Mouse (Mus musculus): ENCODE measurements at regions not wholly inside any gene's neighbourhood (a gene's known extent, or its start where the extent isn't known, plus 50 kb on each side); places are given as distances from the start of the nearest gene placed in this dataset.
A peak's percentile ranks its signal among the peaks of the same experiment; 100 is the strongest.

DNA sequence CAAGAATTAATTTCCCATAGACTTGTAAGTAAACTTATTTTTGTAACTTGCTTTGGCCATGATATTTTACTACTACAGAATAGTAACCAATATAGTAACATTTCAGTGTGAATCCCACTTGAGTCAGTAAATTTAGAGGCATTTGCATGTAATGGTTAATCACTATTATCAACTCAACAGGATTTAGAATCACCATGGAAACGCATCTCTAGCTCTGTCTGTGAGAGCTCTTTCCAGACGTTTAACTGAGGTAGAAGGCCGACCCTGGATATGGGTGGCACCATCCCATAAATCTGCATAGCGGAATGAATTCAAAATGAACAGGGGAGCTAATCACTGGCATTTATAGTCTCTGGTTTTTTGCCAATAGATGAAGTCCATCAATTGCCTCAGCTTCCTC is 337.6 kb downstream of the Rpl36a-ps1 start:
- WGBS: 80% methylated on average over 4 of the region's 4 CpGs
- Histone ChIP-seq H3K4me1 (no peaks in the 10 kb centered on the region), H3K27me3 (replicated peaks; ENCODE audit: low read depth, poor library complexity, severe bottlenecking) (no peaks in the 10 kb centered on the region), H3K27ac (replicated peaks) (no peak overlapping the region), H3K4me3 (no peak overlapping the region), H3K36me3 (replicated peaks) (no peaks in the 10 kb centered on the region), H3K9me3 (no peaks in the 10 kb centered on the region)
- DNase-seq (ENCODE audit: low spot score): no peak

DNA sequence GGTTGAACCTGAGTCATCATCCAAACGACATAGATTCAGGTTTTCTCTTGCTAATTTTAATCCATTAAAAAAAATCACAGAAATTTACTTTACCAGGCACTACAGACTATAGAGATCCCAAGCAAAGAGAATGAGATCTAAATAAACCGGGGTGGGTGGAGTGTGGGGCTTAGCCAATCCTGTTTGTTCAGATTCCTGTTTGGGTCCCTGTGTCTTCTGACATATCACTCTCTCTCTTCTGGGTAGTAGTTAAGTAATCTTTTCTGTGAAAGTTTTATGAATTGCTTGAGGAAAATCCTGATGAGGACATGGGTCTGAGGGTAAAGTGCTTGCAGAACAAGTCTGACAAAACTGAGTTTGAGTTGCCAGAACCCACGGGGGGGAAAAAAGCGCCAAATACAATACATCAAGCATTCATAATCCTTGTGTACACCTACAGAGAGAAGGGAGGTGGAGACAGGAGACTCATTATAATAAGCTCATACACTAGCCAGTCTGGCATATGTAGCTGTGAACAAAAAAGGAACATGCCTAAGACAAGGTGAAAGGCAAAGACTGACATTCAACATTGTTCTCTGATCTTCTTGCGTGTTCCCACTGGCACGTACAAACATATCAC is 339.8 kb downstream of the Rpl36a-ps1 start:
- no peak overlapping the region for H3K4me3 ChIP-seq
- H3K27ac ChIP-seq (replicated peaks): no peak overlapping the region
- DNase-seq (ENCODE audit: low spot score): no peak
- no peaks in the 10 kb centered on the region for H3K36me3 ChIP-seq (replicated peaks)
- H3K4me1 ChIP-seq: no peaks in the 10 kb centered on the region
- H3K27me3 ChIP-seq (replicated peaks; ENCODE audit: low read depth, poor library complexity, severe bottlenecking): no peaks in the 10 kb centered on the region
- 82% methylated on average over 6 of the region's 6 CpGs for WGBS
- H3K9me3 ChIP-seq: no peaks in the 10 kb centered on the region

DNA sequence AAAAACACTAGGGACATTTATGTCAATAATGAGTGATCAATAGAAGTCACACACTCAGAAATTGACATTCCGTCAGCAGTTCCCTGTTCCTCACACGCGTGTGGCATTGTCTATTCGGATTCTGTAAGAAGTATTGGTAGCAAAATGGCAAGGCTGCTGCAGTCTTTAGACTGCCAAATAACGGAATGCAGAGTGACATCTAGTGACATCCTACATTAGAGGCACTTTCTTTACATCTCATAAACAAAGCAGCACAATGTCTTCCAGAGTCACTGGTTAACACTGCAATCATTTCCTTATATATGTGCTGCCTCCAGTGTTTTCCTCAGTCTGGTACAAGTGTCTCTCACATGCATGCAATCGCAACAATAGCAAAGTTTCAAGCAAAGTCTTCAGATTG is 342.9 kb downstream of the Rpl36a-ps1 start:
- Histone ChIP-seq H3K27ac (replicated peaks) (no peak overlapping the region), H3K4me3 (no peak overlapping the region), H3K27me3 (replicated peaks; ENCODE audit: low read depth, poor library complexity, severe bottlenecking) (no peaks in the 10 kb centered on the region), H3K9me3 (no peaks in the 10 kb centered on the region), H3K4me1 (no peaks in the 10 kb centered on the region), H3K36me3 (replicated peaks) (no peaks in the 10 kb centered on the region)
- 85% methylated on average over 6 of the region's 6 CpGs for WGBS
- no peak for DNase-seq (ENCODE audit: low spot score)

DNA sequence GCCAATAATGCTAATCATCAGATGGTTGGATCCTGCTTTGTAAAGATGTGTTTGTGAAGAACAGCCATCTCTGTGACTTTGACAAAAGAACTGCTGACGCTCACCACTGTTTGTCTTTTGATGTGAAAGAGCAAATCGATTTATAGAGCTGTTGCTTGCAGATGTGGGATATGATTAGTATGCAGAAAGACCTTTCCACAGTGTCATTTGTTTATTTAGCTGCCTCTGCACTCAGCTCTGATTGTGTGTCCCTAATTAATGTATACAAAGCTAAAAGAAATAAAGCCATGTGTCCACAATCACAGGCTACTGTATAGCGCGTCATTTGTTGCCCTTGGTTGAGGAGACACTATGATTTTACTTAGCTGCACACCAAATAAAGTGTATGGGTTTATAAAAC is 343.6 kb downstream of the Rpl36a-ps1 start:
- no peak overlapping the region for H3K4me3 ChIP-seq
- DNase-seq (ENCODE audit: low spot score): no peak

DNA sequence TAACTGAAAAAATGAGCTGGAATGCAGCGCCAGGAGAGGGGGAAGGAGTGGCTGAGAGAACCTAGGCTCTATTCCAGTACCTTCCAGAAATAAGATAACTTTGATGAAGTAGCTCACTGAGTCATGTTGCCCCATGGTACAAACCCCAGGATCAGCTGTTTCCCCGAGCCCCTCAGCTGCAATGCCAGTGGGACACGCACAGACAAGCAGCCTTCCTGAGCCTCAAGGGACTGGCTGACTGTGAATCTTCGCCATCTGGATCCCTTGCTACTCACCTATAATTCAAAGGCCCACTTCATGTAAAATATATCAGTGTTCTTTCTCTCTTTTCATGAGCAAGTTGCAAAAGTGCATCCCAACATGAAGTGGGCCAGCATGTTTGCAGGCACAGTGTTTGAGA is 346.5 kb downstream of the Rpl36a-ps1 start:
- Histone ChIP-seq H3K36me3 (replicated peaks) (no peaks in the 10 kb centered on the region), H3K9me3 (no peaks in the 10 kb centered on the region), H3K4me1 (0 out of 2 replicates have a peak, but pooled peaks cover 2% of the 10 kb centered on the region), H3K27me3 (replicated peaks; ENCODE audit: low read depth, poor library complexity, severe bottlenecking) (no peaks in the 10 kb centered on the region), H3K27ac (replicated peaks) (no peak overlapping the region), H3K4me3 (no peak overlapping the region)
- DNase-seq (ENCODE audit: low spot score): no peak
- WGBS: 81% methylated on average over 4 of the region's 4 CpGs

More for the DNA sequence above, 343.6 kb downstream of the Rpl36a-ps1 start:
- no peaks in the 10 kb centered on the region for H3K36me3 ChIP-seq (replicated peaks)
- no peaks in the 10 kb centered on the region for H3K27me3 ChIP-seq (replicated peaks; ENCODE audit: low read depth, poor library complexity, severe bottlenecking)
- H3K9me3 ChIP-seq: no peaks in the 10 kb centered on the region
- WGBS: 81% methylated on average over 4 of the region's 4 CpGs
- H3K4me1 ChIP-seq: no peaks in the 10 kb centered on the region
- H3K27ac ChIP-seq (replicated peaks): no peak overlapping the region

DNA sequence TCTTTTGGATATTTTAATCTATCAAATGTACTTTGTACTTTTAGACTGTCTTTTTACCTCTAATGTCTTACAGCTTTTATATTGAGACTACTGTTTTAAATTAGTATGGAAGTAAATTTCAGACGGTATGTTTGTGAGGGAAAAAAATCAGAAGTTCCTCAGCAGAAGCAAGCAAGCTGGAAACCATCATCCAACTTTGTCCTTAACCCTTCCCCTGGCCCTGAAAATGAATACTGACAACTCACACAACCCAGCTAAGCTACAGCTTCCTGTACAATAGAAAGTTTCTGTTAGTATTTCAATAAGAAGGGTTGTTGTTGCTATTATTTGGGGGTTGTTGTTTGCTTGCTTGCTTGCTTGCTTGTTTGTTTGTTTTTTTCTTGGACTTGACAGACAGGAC is 350.4 kb downstream of the Rpl36a-ps1 start:
- Histone ChIP-seq H3K36me3 (replicated peaks) (no peaks in the 10 kb centered on the region), H3K27me3 (replicated peaks; ENCODE audit: low read depth, poor library complexity, severe bottlenecking) (no peaks in the 10 kb centered on the region), H3K4me3 (no peak overlapping the region), H3K4me1 (0 out of 2 replicates have a peak, but pooled peaks cover 2% of the 10 kb centered on the region), H3K9me3 (no peaks in the 10 kb centered on the region), H3K27ac (replicated peaks) (no peak overlapping the region)
- 40% methylated on average over 1 of the region's 1 CpGs for WGBS
- no peak for DNase-seq (ENCODE audit: low spot score)

DNA sequence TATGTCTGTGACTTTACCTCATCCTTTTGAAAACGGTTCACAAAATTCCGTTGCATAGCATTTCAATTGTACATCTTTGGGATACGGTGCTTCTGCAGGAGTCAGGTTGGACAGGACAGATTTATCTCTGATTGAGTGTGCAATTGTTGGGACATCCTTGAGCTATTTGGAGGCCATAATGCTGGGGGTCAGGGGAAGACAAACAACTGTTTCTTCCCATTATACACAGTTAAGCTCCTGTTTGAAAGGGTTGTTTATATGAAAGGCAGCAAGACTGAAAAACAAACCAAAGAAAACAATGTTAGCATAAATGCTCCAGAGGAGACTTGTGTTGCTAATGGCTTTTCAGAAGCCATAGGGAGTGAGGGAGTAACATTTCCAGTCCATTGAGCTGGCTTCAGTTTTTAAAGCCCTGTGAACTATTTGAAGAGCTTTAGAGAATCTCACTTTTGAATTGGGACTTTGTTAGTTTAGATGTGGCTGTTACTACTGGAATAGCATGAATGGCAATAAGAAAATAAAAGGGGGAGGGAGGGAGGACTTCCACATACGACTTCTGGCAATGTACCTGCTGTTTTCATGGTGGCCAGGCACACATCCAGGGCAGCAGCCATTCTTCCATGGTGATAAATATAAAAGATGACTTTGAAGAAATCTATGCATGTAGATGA is 351.3 kb downstream of the Rpl36a-ps1 start:
- no peak for DNase-seq (ENCODE audit: low spot score)
- Histone ChIP-seq H3K4me1 (0 out of 2 replicates have a peak, but pooled peaks cover 2% of the 10 kb centered on the region), H3K9me3 (no peaks in the 10 kb centered on the region), H3K4me3 (no peak overlapping the region), H3K27me3 (replicated peaks; ENCODE audit: low read depth, poor library complexity, severe bottlenecking) (no peaks in the 10 kb centered on the region), H3K36me3 (replicated peaks) (no peaks in the 10 kb centered on the region), H3K27ac (replicated peaks) (no peak overlapping the region)
- 73% methylated on average over 4 of the region's 4 CpGs for WGBS

DNA sequence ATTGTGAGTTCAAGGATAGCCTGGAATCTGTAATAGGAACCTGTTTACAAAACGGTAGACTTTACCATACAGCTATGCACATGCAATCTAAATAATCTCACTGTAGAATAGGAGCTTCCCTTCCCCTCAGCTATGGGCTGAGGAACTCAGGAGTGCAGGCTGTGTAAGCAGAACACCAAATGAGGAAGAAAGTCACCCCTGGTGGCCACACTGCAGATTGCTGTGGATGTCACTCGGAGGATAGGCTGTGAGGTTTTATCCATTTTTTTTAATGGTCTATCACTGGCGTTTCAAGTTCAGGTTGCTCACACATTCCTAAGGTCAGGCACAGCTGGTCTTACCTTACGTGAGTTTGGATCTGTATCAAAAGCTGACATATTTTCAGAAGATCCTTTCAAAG is 365.1 kb downstream of the Rpl36a-ps1 start:
- 78% methylated on average over 4 of the region's 4 CpGs for WGBS
- H3K9me3 ChIP-seq: no peaks in the 10 kb centered on the region
- DNase-seq (ENCODE audit: low spot score): no peak
- H3K4me3 ChIP-seq: no peak overlapping the region
- peaks cover 8% of the 10 kb centered on the region for H3K4me1 ChIP-seq
- no peaks in the 10 kb centered on the region for H3K36me3 ChIP-seq (replicated peaks)
- H3K27ac ChIP-seq (replicated peaks): no peak overlapping the region
- H3K27me3 ChIP-seq (replicated peaks; ENCODE audit: low read depth, poor library complexity, severe bottlenecking): no peaks in the 10 kb centered on the region

DNA sequence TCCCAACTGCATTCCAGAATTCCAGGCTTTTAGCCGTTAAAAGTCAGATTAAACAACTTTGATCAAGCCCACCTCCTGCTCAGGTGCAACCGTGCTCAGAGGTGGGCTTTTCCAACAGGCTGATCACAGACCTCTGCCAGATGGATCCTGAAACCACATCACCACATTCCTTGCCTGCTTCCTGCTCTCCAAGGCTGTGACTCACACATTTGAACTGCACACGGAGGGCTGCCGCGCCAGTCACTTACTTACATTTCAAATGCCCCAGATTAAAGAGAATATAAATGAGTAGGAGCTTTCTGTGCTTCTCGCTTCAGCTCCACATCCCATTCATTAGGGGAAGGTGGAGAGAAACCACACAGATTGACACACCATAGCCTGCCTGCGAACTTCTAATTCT is 367.6 kb downstream of the Rpl36a-ps1 start:
- H3K4me1 ChIP-seq: peaks cover 8% of the 10 kb centered on the region
- no peak overlapping the region for H3K4me3 ChIP-seq
- WGBS: 57% methylated on average over 7 of the region's 7 CpGs
- H3K27me3 ChIP-seq (replicated peaks; ENCODE audit: low read depth, poor library complexity, severe bottlenecking): no peaks in the 10 kb centered on the region
- H3K36me3 ChIP-seq (replicated peaks): no peaks in the 10 kb centered on the region
- DNase-seq (ENCODE audit: low spot score): no peak
- H3K9me3 ChIP-seq: no peaks in the 10 kb centered on the region
- H3K27ac ChIP-seq (replicated peaks): no peak overlapping the region

DNA sequence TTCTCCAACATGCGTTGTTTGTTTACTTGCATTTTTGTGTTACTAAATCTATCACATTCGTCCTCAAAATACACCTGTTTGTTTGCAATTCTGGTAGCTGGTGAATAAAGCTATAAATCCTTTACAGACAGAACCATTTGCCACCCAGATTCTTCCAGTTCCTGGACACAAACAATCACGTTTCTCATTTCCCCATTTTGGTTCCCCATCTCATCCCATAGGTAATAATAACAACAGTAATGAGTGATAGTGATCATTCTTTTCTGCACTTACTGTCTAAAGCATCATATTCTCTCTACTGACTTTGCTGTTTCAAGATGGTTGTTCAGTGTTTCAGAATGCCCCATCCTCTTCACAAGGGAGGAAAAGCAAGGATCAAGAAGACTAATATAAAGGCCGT is 368.3 kb downstream of the Rpl36a-ps1 start:
- Histone ChIP-seq H3K27ac (replicated peaks) (no peak overlapping the region), H3K27me3 (replicated peaks; ENCODE audit: low read depth, poor library complexity, severe bottlenecking) (no peaks in the 10 kb centered on the region), H3K9me3 (no peaks in the 10 kb centered on the region), H3K4me1 (peaks cover 12% of the 10 kb centered on the region), H3K4me3 (no peak overlapping the region), H3K36me3 (replicated peaks) (no peaks in the 10 kb centered on the region)
- 90% methylated on average over 4 of the region's 4 CpGs for WGBS
- DNase-seq (ENCODE audit: low spot score): no peak

DNA sequence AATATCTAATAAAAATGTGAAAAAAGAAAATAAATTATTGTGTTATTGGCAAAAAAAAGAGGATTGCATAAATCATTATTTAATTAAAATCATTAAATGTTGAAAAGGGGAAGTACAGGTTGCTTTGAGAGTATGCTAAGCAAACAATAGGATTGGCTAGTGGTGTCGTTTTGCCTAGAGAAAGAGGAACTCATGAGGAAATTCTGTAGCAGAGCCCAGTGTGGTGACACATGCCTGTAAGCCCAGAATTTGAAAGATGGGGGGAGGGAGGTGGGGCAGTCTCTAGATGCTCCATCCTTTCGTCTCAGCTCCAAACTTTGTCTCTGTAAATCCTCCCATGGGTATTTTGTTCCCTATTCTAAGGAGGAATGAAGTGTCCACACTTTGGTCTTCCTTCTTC is 388.3 kb downstream of the Rpl36a-ps1 start:
- whole genome bisulfite sequencing: 65% methylated on average over 2 of the region's 2 CpGs
- no peak for DNase-seq (ENCODE audit: low spot score)
- H3K4me1 ChIP-seq: no peaks in the 10 kb centered on the region
- H3K9me3 ChIP-seq: no peaks in the 10 kb centered on the region
- no peak overlapping the region for H3K4me3 ChIP-seq
- no peaks in the 10 kb centered on the region for H3K27me3 ChIP-seq (replicated peaks; ENCODE audit: low read depth, poor library complexity, severe bottlenecking)
- no peaks in the 10 kb centered on the region for H3K36me3 ChIP-seq (replicated peaks)
- no peak overlapping the region for H3K27ac ChIP-seq (replicated peaks)

DNA sequence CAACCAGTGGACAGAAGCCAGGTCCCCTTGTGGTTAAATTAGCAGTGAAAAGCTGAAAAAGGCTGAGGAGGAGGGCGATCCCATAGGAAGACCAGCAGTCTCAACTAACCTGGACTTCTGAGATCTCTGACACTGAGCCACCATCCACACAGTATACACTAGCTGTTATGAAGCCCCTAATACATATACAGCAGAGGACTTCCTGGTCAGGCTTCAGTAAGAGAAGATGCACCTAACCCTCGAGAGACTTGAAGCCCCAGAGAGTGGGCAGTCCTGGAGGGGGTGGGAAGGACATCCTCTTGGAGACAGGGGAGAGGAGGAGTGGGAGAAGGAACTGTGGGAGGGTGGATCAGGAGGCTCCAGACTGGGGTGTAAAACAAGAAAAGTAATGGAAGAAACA is 397.9 kb downstream of the Rpl36a-ps1 start:
- no peaks in the 10 kb centered on the region for H3K27me3 ChIP-seq (replicated peaks; ENCODE audit: low read depth, poor library complexity, severe bottlenecking)
- no peaks in the 10 kb centered on the region for H3K36me3 ChIP-seq (replicated peaks)
- H3K9me3 ChIP-seq: no peaks in the 10 kb centered on the region
- WGBS: 88% methylated on average over 2 of the region's 2 CpGs
- H3K27ac ChIP-seq (replicated peaks): no peak overlapping the region
- no peak overlapping the region for H3K4me3 ChIP-seq
- no peak for DNase-seq (ENCODE audit: low spot score)
- 0 out of 2 replicates have a peak, but pooled peaks cover 8% of the 10 kb centered on the region for H3K4me1 ChIP-seq

DNA sequence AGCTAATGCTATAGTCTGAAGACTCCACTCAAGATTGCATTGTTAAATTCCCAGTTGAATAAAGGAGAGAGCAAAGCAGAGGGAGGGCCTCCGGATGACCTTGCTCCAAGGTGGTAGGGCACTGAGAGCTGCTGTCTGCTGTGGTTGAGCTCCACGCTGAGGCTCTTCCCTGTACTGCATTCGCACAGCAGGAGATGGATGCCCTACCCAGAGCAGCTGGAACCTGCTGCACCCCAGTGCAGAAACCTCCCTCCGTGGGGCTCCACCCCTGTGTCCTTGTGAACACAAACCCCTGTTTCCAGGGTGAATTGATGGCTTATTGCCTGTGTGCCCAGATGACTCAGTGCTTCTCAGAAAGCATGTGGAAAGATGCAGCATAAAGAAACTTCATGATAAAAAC is 404.3 kb downstream of the Rpl36a-ps1 start:
- 6% methylated on average over 4 of the region's 4 CpGs for WGBS
- Histone ChIP-seq H3K27ac (replicated peaks) (no peak overlapping the region), H3K4me1 (peaks cover 3% of the 10 kb centered on the region; the same call in 1 of the 2 replicates), H3K27me3 (replicated peaks; ENCODE audit: low read depth, poor library complexity, severe bottlenecking) (no peaks in the 10 kb centered on the region), H3K36me3 (replicated peaks) (no peaks in the 10 kb centered on the region), H3K9me3 (no peaks in the 10 kb centered on the region), H3K4me3 (no peak overlapping the region)
- DNase-seq (ENCODE audit: low spot score): peak; percentile 47
